Mouse (Mus musculus): ENCODE data around the gene Pdia4. TPM values are rescaled to one million over a fixed set of nuclear protein-coding genes. Genes with fewer than 3 reads are reported as not detected.
"Not testable (repeated sequence)": the region's sequence is repeated elsewhere in the genome, so short reads cannot be mapped to it uniquely, and the experiment has no call there.

The Pdia4 gene
- polyA plus RNA-seq (2012; fragmentation: generic; extraction: Trizol): 78.9 TPM
- long read RNA-seq, experiment 1, transcript Pdia4-201 (10 exons, 2,399 nt): major isoform, 166 of 186 reads
- long read RNA-seq, experiment 1, partial matches to known transcripts: 17 of 186 reads
- long read RNA-seq, experiment 1, other reads (novel, unspliced or antisense): 3 of 186 reads
- long read RNA-seq, experiment 2, transcript Pdia4-201 (10 exons, 2,399 nt): major isoform, 1,088 of 1,123 reads
- long read RNA-seq, experiment 2, partial matches to known transcripts: 16 of 1,123 reads
- long read RNA-seq, experiment 2, other reads (novel, unspliced or antisense): 19 of 1,123 reads

DNA sequence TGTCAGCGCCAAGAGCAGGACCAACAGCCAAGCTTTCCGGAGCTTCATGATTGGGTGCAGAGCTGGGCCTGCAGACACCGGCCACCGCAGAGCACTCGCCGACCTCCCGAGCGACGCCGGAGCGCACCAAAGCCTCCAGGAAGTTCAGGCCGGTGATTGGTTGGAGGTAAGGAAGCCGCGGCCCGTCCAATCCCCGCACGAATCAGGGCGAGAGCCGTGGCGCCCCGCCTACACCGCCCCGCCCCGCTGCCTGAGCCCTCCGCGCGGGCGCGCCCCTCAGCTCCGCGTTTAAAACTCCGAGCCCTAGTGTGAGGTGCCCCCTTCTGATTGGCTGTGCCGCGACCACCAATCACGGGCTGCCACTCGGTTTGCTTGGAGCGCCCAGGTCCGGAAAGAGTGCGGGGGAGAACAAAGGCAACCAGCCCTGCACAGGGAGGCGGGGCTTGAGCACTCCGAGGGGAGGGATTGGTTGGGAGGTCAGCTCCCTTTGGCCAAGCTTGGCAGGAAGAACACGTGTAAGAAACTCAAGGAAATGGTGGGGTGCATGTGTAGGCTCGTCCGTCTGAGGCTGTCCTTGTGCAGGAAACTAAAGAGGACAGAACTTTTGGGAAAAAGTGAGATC lies at the start of gene Pdia4:
Gene Pdia4, minus strand, starts transcription at position 174 of the 622 bp plus-strand sequence.
- Histone ChIP-seq H3K79me3 (ENCODE audit: low read depth) (peaks cover 41% of the 10 kb centered on the region), H3K4me3 (ENCODE audit: insufficient read depth, poor library complexity, severe bottlenecking) (peak within 1 kb of the TSS; percentile 93), H3K36me3 (ENCODE audit: control insufficient read depth, insufficient read depth) (peaks cover 11% of the 10 kb centered on the region), H3ac (ENCODE audit: control insufficient read depth, insufficient read length, low read depth) (peak within 1 kb of the TSS; percentile 59), H3K27me3 (ENCODE audit: control insufficient read depth, insufficient read depth, insufficient read length) (no peaks in the 10 kb centered on the region), H3K79me2 (ENCODE audit: control insufficient read depth, insufficient read depth) (peaks cover 47% of the 10 kb centered on the region)
- TF ChIP-seq MYOD1 (IDR thresholded peaks at IDR 0.05; ENCODE audit: control insufficient read depth, insufficient read length, low read depth): no peak
- no peak for TF ChIP-seq MYOG (IDR thresholded peaks at IDR 0.05; ENCODE audit: control insufficient read depth, extremely low read depth, insufficient read length)
- TF ChIP-seq FOSL1 (IDR thresholded peaks at IDR 0.05; ENCODE audit: insufficient read depth, low read length, poor library complexity, severe bottlenecking): no peak
- peak; percentile 79 for TF ChIP-seq MAX (IDR thresholded peaks at IDR 0.05)

DNA sequence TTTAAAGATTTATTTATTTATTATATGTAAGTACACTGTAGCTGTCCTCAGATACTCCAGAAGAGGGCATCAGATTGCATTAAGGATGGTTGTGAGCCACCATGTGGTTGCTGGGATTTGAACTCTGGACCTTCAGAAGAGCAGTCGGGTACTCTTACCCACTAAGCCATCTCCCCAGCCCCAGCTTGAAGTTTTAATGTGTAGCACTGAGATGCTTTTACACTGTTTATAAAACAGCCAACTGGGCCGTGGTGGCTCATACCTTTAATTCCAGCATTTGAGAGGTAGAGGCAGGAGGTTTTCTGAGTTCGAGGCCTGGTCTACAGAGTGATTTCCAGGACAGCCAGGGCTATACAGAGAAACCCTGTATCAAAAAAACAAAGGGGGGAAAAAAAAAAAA lies 44.5 kb upstream of the Pdia4 start:
- not testable (repeated sequence) for H3K27me3 ChIP-seq (ENCODE audit: control insufficient read depth, insufficient read depth, insufficient read length); H3K4me3 ChIP-seq (ENCODE audit: insufficient read depth, poor library complexity, severe bottlenecking); H3K36me3 ChIP-seq (ENCODE audit: control insufficient read depth, insufficient read depth)

DNA sequence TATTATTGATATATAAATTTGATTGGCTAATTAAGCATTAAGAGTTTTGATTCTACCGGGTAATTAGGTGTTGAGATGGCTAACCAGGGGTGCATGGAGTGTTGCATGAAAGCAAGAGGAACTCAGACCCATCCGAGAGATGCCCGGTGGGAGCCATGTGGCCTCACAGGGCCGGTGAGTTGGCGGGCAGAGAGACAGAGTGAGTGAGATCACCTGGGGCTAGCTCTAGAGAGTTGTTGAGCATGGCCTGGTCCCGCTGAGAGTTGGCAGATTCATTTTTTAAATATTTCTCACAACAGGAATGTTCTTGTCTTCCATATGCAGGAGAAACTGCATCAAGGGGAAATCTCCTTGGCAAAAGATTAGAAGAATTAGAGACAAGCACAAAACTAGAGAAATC lies 44.0 kb upstream of the Pdia4 start:
- Histone ChIP-seq H3ac (ENCODE audit: control insufficient read depth, insufficient read length, low read depth) (no peak overlapping the region), H3K79me3 (ENCODE audit: low read depth) (no peaks in the 10 kb centered on the region), H3K4me3 (ENCODE audit: insufficient read depth, poor library complexity, severe bottlenecking) (no peak overlapping the region), H3K36me3 (ENCODE audit: control insufficient read depth, insufficient read depth) (no peaks in the 10 kb centered on the region), H3K79me2 (ENCODE audit: control insufficient read depth, insufficient read depth) (no peaks in the 10 kb centered on the region), H3K27me3 (ENCODE audit: control insufficient read depth, insufficient read depth, insufficient read length) (no peaks in the 10 kb centered on the region)
- TF ChIP-seq CEBPB (IDR thresholded peaks at IDR 0.05; ENCODE audit: low read depth) (no peak), USF1 (IDR thresholded peaks at IDR 0.05; ENCODE audit: low read depth) (no peak), CTCF (IDR thresholded peaks at IDR 0.05; ENCODE audit: control insufficient read depth, insufficient read depth, insufficient read length) (no peak), FOSL1 (IDR thresholded peaks at IDR 0.05; ENCODE audit: insufficient read depth, low read length, poor library complexity, severe bottlenecking) (no peak), MYOD1 (IDR thresholded peaks at IDR 0.05; ENCODE audit: control insufficient read depth, insufficient read length, low read depth) (no peak), MAX (IDR thresholded peaks at IDR 0.05) (no peak), MYOG (IDR thresholded peaks at IDR 0.05; ENCODE audit: control insufficient read depth, extremely low read depth, insufficient read length) (no peak)

More for the DNA sequence above, 44.5 kb upstream of the Pdia4 start:
- not testable (repeated sequence) for H3ac ChIP-seq (ENCODE audit: control insufficient read depth, insufficient read length, low read depth); H3K79me3 ChIP-seq (ENCODE audit: low read depth); H3K79me2 ChIP-seq (ENCODE audit: control insufficient read depth, insufficient read depth)

DNA sequence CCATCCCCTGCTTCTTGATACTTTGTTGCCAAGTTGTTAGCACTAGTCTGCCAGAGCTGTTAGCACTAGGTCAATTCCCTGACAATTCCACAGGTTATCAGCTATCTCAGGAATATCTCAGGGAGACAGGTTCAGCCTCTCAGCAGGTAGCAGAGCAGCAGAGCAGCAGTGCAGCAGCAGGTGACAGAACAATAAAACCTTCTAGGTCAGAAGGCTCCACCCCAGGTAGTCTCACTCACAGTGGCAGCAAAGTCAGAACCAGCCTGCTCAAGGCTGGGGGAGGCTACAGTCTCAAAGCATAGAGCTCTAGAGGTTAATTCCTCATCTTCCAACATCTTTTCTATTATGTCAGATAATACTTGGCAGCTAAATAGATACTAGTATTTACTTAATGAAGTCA lies 32.5 kb upstream of the Pdia4 start:
- no peaks in the 10 kb centered on the region for H3K79me3 ChIP-seq (ENCODE audit: low read depth)
- H3K27me3 ChIP-seq (ENCODE audit: control insufficient read depth, insufficient read depth, insufficient read length): no peaks in the 10 kb centered on the region
- no peak overlapping the region for H3ac ChIP-seq (ENCODE audit: control insufficient read depth, insufficient read length, low read depth)
- TF ChIP-seq MYOG (IDR thresholded peaks at IDR 0.05; ENCODE audit: control insufficient read depth, extremely low read depth, insufficient read length): no peak
- no peak for TF ChIP-seq MYOD1 (IDR thresholded peaks at IDR 0.05; ENCODE audit: control insufficient read depth, insufficient read length, low read depth)
- no peak for TF ChIP-seq MAX (IDR thresholded peaks at IDR 0.05)
- TF ChIP-seq FOSL1 (IDR thresholded peaks at IDR 0.05; ENCODE audit: insufficient read depth, low read length, poor library complexity, severe bottlenecking): no peak
- no peak for TF ChIP-seq USF1 (IDR thresholded peaks at IDR 0.05; ENCODE audit: low read depth)
- no peak for TF ChIP-seq CEBPB (IDR thresholded peaks at IDR 0.05; ENCODE audit: low read depth)
- TF ChIP-seq CTCF (IDR thresholded peaks at IDR 0.05; ENCODE audit: control insufficient read depth, insufficient read depth, insufficient read length): no peak
- no peaks in the 10 kb centered on the region for H3K79me2 ChIP-seq (ENCODE audit: control insufficient read depth, insufficient read depth)
- no peak overlapping the region for H3K4me3 ChIP-seq (ENCODE audit: insufficient read depth, poor library complexity, severe bottlenecking)
- peaks cover 4% of the 10 kb centered on the region for H3K36me3 ChIP-seq (ENCODE audit: control insufficient read depth, insufficient read depth)

DNA sequence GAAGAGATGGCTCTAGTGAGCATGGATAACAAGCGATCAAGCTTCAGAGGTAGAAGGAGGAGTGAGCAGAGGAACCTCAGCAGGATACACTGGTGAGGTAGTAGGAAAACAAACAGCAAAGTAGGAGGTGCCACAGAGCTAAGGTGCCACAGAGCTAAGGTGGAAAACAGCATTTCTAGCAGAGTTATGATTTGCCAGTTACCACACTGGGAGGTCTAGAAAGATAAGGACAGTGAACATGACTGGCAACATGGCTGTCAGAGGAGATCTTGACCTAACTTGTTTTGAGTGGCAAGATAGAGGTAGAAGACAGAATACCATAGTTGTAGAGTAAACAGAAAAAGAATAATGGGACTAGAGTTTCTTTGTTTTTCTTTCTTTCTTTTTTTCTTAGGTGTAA lies 29.1 kb upstream of the Pdia4 start:
- Histone ChIP-seq H3K27me3 (ENCODE audit: control insufficient read depth, insufficient read depth, insufficient read length) (no peaks in the 10 kb centered on the region), H3K36me3 (ENCODE audit: control insufficient read depth, insufficient read depth) (peaks cover 8% of the 10 kb centered on the region), H3ac (ENCODE audit: control insufficient read depth, insufficient read length, low read depth) (no peak overlapping the region), H3K79me3 (ENCODE audit: low read depth) (peaks cover 3% of the 10 kb centered on the region), H3K79me2 (ENCODE audit: control insufficient read depth, insufficient read depth) (peaks cover 13% of the 10 kb centered on the region), H3K4me3 (ENCODE audit: insufficient read depth, poor library complexity, severe bottlenecking) (no peak overlapping the region)
- TF ChIP-seq USF1 (IDR thresholded peaks at IDR 0.05; ENCODE audit: low read depth): no peak
- TF ChIP-seq CEBPB (IDR thresholded peaks at IDR 0.05; ENCODE audit: low read depth): no peak
- TF ChIP-seq CTCF (IDR thresholded peaks at IDR 0.05; ENCODE audit: control insufficient read depth, insufficient read depth, insufficient read length): no peak
- TF ChIP-seq FOSL1 (IDR thresholded peaks at IDR 0.05; ENCODE audit: insufficient read depth, low read length, poor library complexity, severe bottlenecking): no peak
- TF ChIP-seq MAX (IDR thresholded peaks at IDR 0.05): no peak
- TF ChIP-seq MYOD1 (IDR thresholded peaks at IDR 0.05; ENCODE audit: control insufficient read depth, insufficient read length, low read depth): no peak
- no peak for TF ChIP-seq MYOG (IDR thresholded peaks at IDR 0.05; ENCODE audit: control insufficient read depth, extremely low read depth, insufficient read length)

DNA sequence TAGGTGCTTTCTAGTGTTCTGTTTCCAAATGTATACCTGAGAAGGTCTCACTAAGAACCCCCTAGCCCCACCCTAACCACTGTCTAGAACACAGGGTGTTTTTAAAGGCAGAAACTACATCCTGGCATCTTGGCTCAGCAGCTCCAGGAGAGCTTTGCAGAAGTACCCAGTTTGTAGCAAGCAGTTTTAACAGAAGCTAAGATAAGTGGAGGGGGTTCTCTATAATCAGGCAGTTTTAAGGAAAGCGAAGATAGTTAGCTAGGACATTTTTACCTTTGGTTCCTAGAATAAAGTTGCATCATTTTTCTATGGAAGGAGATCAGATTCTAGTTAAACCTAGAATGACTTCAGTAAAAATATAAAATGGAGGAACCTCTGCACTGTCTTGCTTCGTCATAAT lies 28.6 kb upstream of the Pdia4 start:
- no peak overlapping the region for H3ac ChIP-seq (ENCODE audit: control insufficient read depth, insufficient read length, low read depth)
- no peak overlapping the region for H3K4me3 ChIP-seq (ENCODE audit: insufficient read depth, poor library complexity, severe bottlenecking)
- no peak for TF ChIP-seq MAX (IDR thresholded peaks at IDR 0.05)
- no peak for TF ChIP-seq MYOD1 (IDR thresholded peaks at IDR 0.05; ENCODE audit: control insufficient read depth, insufficient read length, low read depth)
- TF ChIP-seq CEBPB (IDR thresholded peaks at IDR 0.05; ENCODE audit: low read depth): no peak
- TF ChIP-seq MYOG (IDR thresholded peaks at IDR 0.05; ENCODE audit: control insufficient read depth, extremely low read depth, insufficient read length): no peak
- no peak for TF ChIP-seq FOSL1 (IDR thresholded peaks at IDR 0.05; ENCODE audit: insufficient read depth, low read length, poor library complexity, severe bottlenecking)
- TF ChIP-seq USF1 (IDR thresholded peaks at IDR 0.05; ENCODE audit: low read depth): no peak
- no peak for TF ChIP-seq CTCF (IDR thresholded peaks at IDR 0.05; ENCODE audit: control insufficient read depth, insufficient read depth, insufficient read length)
- H3K36me3 ChIP-seq (ENCODE audit: control insufficient read depth, insufficient read depth): peaks cover 8% of the 10 kb centered on the region
- H3K79me3 ChIP-seq (ENCODE audit: low read depth): peaks cover 6% of the 10 kb centered on the region
- H3K27me3 ChIP-seq (ENCODE audit: control insufficient read depth, insufficient read depth, insufficient read length): no peaks in the 10 kb centered on the region
- H3K79me2 ChIP-seq (ENCODE audit: control insufficient read depth, insufficient read depth): peaks cover 15% of the 10 kb centered on the region
